Mouse (Mus musculus) forebrain, embryonic 16.5 days (tissue): ENCODE measurements around the gene Olfr1044. TPM values are rescaled to one million over a fixed set of nuclear protein-coding genes. Genes with fewer than 3 reads are reported as not detected.

Source experiments
- ATAC-seq: fragments of 200-750 bp; cut with Nextera tagmentation; 2 replicates; pipeline ENCODE4 v1.8.0; 2017; ENCODE audit warnings: mild to moderate bottlenecking, moderate library complexity
- H3K27ac ChIP-seq: fragments of 300-500 bp; sonication (generic); 2 replicates; pipeline ENCODE4 v1.5.1; 2014; ENCODE audit warnings: low read length, control low read depth
- H3K27me3 ChIP-seq: fragments of 300-500 bp; sonication (generic); replicated peaks from 2 replicates; pipeline ENCODE4 v1.6.1; 2014; ENCODE audit warnings: low read length; ENCODE audit not compliant: control insufficient read depth, insufficient read depth
- H3K36me3 ChIP-seq: fragments of 300-500 bp; sonication (generic); 2 replicates; pipeline ENCODE4 v1.6.1; 2014; ENCODE audit not compliant: control insufficient read depth, insufficient read depth
- H3K4me1 ChIP-seq: fragments of 300-500 bp; sonication (generic); replicated peaks from 2 replicates; pipeline ENCODE4 v1.6.1; 2014; ENCODE audit warnings: low read length; ENCODE audit not compliant: control insufficient read depth, insufficient read depth
- H3K4me2 ChIP-seq: fragments of 300-500 bp; sonication (generic); 2 replicates; pipeline ENCODE4 v1.6.1; 2014; ENCODE audit warnings: mild to moderate bottlenecking, low read length, control low read depth
- H3K4me3 ChIP-seq: fragments of 300-500 bp; sonication (generic); replicated peaks from 2 replicates; pipeline ENCODE4 v1.5.1; 2014; ENCODE audit warnings: mild to moderate bottlenecking, low read length, control low read depth
- H3K9ac ChIP-seq: fragments of 300-500 bp; sonication (generic); replicated peaks from 2 replicates; pipeline ENCODE4 v1.6.1; 2014; ENCODE audit warnings: low read depth, low read length, control low read depth
- H3K9me3 ChIP-seq: fragments of 300-500 bp; sonication (generic); 2 replicates; pipeline ENCODE4 v1.6.1; 2016; ENCODE audit warnings: low read length; ENCODE audit not compliant: control insufficient read depth
- WGBS: fragments of 180-500 bp; shearing (Covaris S2); extraction: QIAGEN DNeasy Blood & Tissue Kit; methylation state at CpG from one replicate; pipeline ENCODE4 v1.1.7; 2014; 5-methylcytosine and 5-hydroxymethylcytosine counted together
- polyA plus RNA-seq: library from polyadenylated mRNA; unstranded; fragments of >200 nt; fragmentation: Nextera tagmentation; extraction: Ambion mirVana; gene quantifications from 2 replicates; pipeline ENCODE4 v1.2.1, GENCODE M21; 2015

Olfr1044 gene
- polyA plus RNA-seq, 1 experiment from 2014 or later = not detected

GRCm38 (mm10) chr2:86135828-86136227, 41.8 kb downstream of the Olfr1044 start, which contains the start of gene Olfr1039:
Gene Olfr1039, minus strand, starts transcription at chr2:86135928.
- ATAC-seq = no peak
- no peak within 1 kb of the TSS for H3K4me2 ChIP-seq
- no peaks in the 10 kb centered on the region for H3K4me1 ChIP-seq
- H3K27me3 ChIP-seq = no peaks in the 10 kb centered on the region
- H3K4me3 ChIP-seq = no peak within 1 kb of the TSS
- no peak within 1 kb of the TSS for H3K9ac ChIP-seq
- WGBS = 98% methylated on average over 1 of the region's 1 CpGs
- no peaks in the 10 kb centered on the region for H3K36me3 ChIP-seq
- H3K9me3 ChIP-seq = no peaks in the 10 kb centered on the region
- no peak within 1 kb of the TSS for H3K27ac ChIP-seq

Other genes starting within 250 kb of the Olfr1044 start
- gene Olfr1028, start 227.4 kb downstream of the Olfr1044 start, polyA plus RNA-seq = not detected in 2 replicates
- gene Olfr1029, start 203.9 kb downstream of the Olfr1044 start, polyA plus RNA-seq = not detected in 2 replicates
- gene Olfr1030, start 198.5 kb downstream of the Olfr1044 start, polyA plus RNA-seq = not detected in 2 replicates
- gene Olfr1031, start 187.5 kb downstream of the Olfr1044 start, polyA plus RNA-seq = not detected in 2 replicates
- gene Olfr1032, start 172.3 kb downstream of the Olfr1044 start, polyA plus RNA-seq = not detected in 2 replicates
- gene Olfr1033, start 157.2 kb downstream of the Olfr1044 start, polyA plus RNA-seq = not detected in 2 replicates
- gene Olfr1034, start 132.0 kb downstream of the Olfr1044 start, polyA plus RNA-seq = not detected in 2 replicates
- not detected in 2 replicates for gene Olfr1036, start 103.8 kb downstream of the Olfr1044 start, polyA plus RNA-seq
- gene Olfr1037, start 90.4 kb downstream of the Olfr1044 start, polyA plus RNA-seq = not detected in 2 replicates
- not detected in 2 replicates for gene Olfr1039, start 41.9 kb downstream of the Olfr1044 start, polyA plus RNA-seq
- not detected in 2 replicates for gene Olfr1040, start 31.1 kb downstream of the Olfr1044 start, polyA plus RNA-seq
- gene Olfr1042, start 16.0 kb downstream of the Olfr1044 start, polyA plus RNA-seq = not detected in 2 replicates
- gene Olfr1043, start 10.3 kb downstream of the Olfr1044 start, polyA plus RNA-seq = not detected in 2 replicates
- gene Olfr52, start 7.9 kb upstream of the Olfr1044 start, polyA plus RNA-seq = not detected in 2 replicates
- gene Olfr1045, start 25.2 kb upstream of the Olfr1044 start, polyA plus RNA-seq = not detected in 2 replicates
- gene Olfr1046, start 41.5 kb upstream of the Olfr1044 start, polyA plus RNA-seq = not detected in 2 replicates
- gene Olfr1047, start 53.6 kb upstream of the Olfr1044 start, polyA plus RNA-seq = not detected in 2 replicates
- not detected in 2 replicates for gene Olfr1048, start 62.5 kb upstream of the Olfr1044 start, polyA plus RNA-seq
- not detected in 2 replicates for gene Olfr1049, start 80.5 kb upstream of the Olfr1044 start, polyA plus RNA-seq
- not detected in 2 replicates for gene Olfr1051, start 101.3 kb upstream of the Olfr1044 start, polyA plus RNA-seq
- not detected in 2 replicates for gene Olfr1052, start 114.6 kb upstream of the Olfr1044 start, polyA plus RNA-seq
- not detected in 2 replicates for gene Olfr1053, start 137.5 kb upstream of the Olfr1044 start, polyA plus RNA-seq
- gene Olfr1054, start 157.6 kb upstream of the Olfr1044 start, polyA plus RNA-seq = not detected in 2 replicates
- not detected in 2 replicates for gene Olfr1055, start 172.5 kb upstream of the Olfr1044 start, polyA plus RNA-seq
- gene Olfr1056, start 184.6 kb upstream of the Olfr1044 start, polyA plus RNA-seq = not detected in 2 replicates
- gene Olfr1057, start 200.6 kb upstream of the Olfr1044 start, polyA plus RNA-seq = not detected in 2 replicates
- gene Olfr1058, start 210.7 kb upstream of the Olfr1044 start, polyA plus RNA-seq = not detected in 2 replicates
- not detected in 2 replicates for gene Olfr1061, start 236.2 kb upstream of the Olfr1044 start, polyA plus RNA-seq
- gene Olfr1062, start 248.9 kb upstream of the Olfr1044 start, polyA plus RNA-seq = not detected in 2 replicates